Mouse (Mus musculus) lung, postnatal 25 days (tissue): ENCODE measurements around the gene Rint1.

Source experiments
- DNase-seq: peaks from one replicate; pipeline ENCODE4 v3.0.0; 2022; ENCODE audit warnings: low spot score

The Rint1 gene

GRCm38 (mm10) chr5:23787536-23788389, at the start of gene Rint1:
Rint1 (plus strand) TSS chr5:23787711.
- peak; percentile 94 for DNase-seq

GRCm38 (mm10) chr5:23743261-23743660, 44.2 kb upstream of the Rint1 start:
- no peak for DNase-seq

GRCm38 (mm10) chr5:23749882-23750281, 37.6 kb upstream of the Rint1 start:
- DNase-seq: no peak

- no peak for DNase-seq
Measured at GRCm38 (mm10) chr5:23755591-23755990, 31.9 kb upstream of the Rint1 start.

- no peak for DNase-seq
Measured at GRCm38 (mm10) chr5:23756368-23756767, 31.1 kb upstream of the Rint1 start.

- peak; percentile 35 for DNase-seq
Measured at GRCm38 (mm10) chr5:23758633-23759032, 28.9 kb upstream of the Rint1 start.

- DNase-seq: no peak
Measured at GRCm38 (mm10) chr5:23762531-23762930, 25.0 kb upstream of the Rint1 start.

- DNase-seq: no peak
Measured at GRCm38 (mm10) chr5:23764557-23764956, 23.0 kb upstream of the Rint1 start.

GRCm38 (mm10) chr5:23771105-23771504, 16.4 kb upstream of the Rint1 start:
- no peak for DNase-seq

GRCm38 (mm10) chr5:23774186-23774585, 13.3 kb upstream of the Rint1 start:
- no peak for DNase-seq

- no peak for DNase-seq
Measured at GRCm38 (mm10) chr5:23780516-23780915, 7.0 kb upstream of the Rint1 start.

- no peak for DNase-seq
Measured at GRCm38 (mm10) chr5:23781172-23781571, 6.3 kb upstream of the Rint1 start.

GRCm38 (mm10) chr5:23782051-23782810, 5.3 kb upstream of the Rint1 start:
- no peak for DNase-seq

- DNase-seq: peak; percentile 82
Measured at GRCm38 (mm10) chr5:23782931-23783877, 4.3 kb upstream of the Rint1 start, which contains the start of gene Pus7. Pus7 (minus strand) TSS chr5:23783711.

GRCm38 (mm10) chr5:23788390-23788830, 899 bp downstream of the Rint1 start:
- no peak for DNase-seq

- no peak for DNase-seq
Measured at GRCm38 (mm10) chr5:23789078-23789612, 1.6 kb downstream of the Rint1 start.

GRCm38 (mm10) chr5:23792726-23793125, 5.2 kb downstream of the Rint1 start:
- no peak for DNase-seq

- no peak for DNase-seq
Measured at GRCm38 (mm10) chr5:23814841-23815240, 27.3 kb downstream of the Rint1 start.

- DNase-seq: no peak
Measured at GRCm38 (mm10) chr5:23816681-23817080, 29.2 kb downstream of the Rint1 start.

GRCm38 (mm10) chr5:23822306-23822705, 34.8 kb downstream of the Rint1 start:
- no peak for DNase-seq

- no peak for DNase-seq
Measured at GRCm38 (mm10) chr5:23824171-23824733, 36.7 kb downstream of the Rint1 start.
